Mouse (Mus musculus) midbrain, embryonic 13.5 days (tissue): ENCODE results near the gene Dst. TPM values are rescaled to one million over a fixed set of nuclear protein-coding genes. Genes with fewer than 3 reads are reported as not detected.

Source experiments
- ATAC-seq: fragments of 200-750 bp; cut with Nextera tagmentation; 2 replicates; pipeline ENCODE4 v1.8.0; 2017; ENCODE audit warnings: mild to moderate bottlenecking, moderate TSS enrichment, moderate library complexity
- H3K27ac ChIP-seq: fragments of 300-500 bp; sonication (generic); 2 replicates; pipeline ENCODE4 v1.5.1; 2015; ENCODE audit warnings: inconsistent platforms, mild to moderate bottlenecking, moderate library complexity
- H3K27me3 ChIP-seq: fragments of 300-500 bp; sonication (generic); 2 replicates; pipeline ENCODE4 v1.6.1; 2015; ENCODE audit warnings: mild to moderate bottlenecking, inconsistent platforms
- H3K36me3 ChIP-seq: fragments of 300-500 bp; sonication (generic); 2 replicates; pipeline ENCODE4 v1.6.1; 2015; ENCODE audit warnings: mild to moderate bottlenecking, inconsistent platforms
- H3K4me1 ChIP-seq: fragments of 300-500 bp; sonication (generic); replicated peaks from 2 replicates; pipeline ENCODE4 v1.6.1; 2015; ENCODE audit warnings: inconsistent platforms
- H3K4me2 ChIP-seq: fragments of 300-500 bp; sonication (generic); replicated peaks from 2 replicates; pipeline ENCODE4 v1.6.1; 2015; ENCODE audit warnings: moderate library complexity, mild to moderate bottlenecking, inconsistent platforms
- H3K4me3 ChIP-seq: fragments of 300-500 bp; sonication (generic); replicated peaks from 2 replicates; pipeline ENCODE4 v1.5.1; 2015; ENCODE audit warnings: mild to moderate bottlenecking, inconsistent platforms
- H3K9ac ChIP-seq: fragments of 300-500 bp; sonication (generic); replicated peaks from 2 replicates; pipeline ENCODE4 v1.6.1; 2015; ENCODE audit warnings: mild to moderate bottlenecking, inconsistent platforms
- H3K9me3 ChIP-seq: fragments of 300-500 bp; sonication (generic); 2 replicates; pipeline ENCODE4 v1.6.1; 2016; ENCODE audit warnings: mild to moderate bottlenecking, inconsistent platforms
- WGBS: fragments of 180-500 bp; shearing (Covaris S2); methylation state at CpG from one replicate; pipeline ENCODE4 v1.1.7; 2015; 5-methylcytosine and 5-hydroxymethylcytosine counted together
- polyA plus RNA-seq: library from polyadenylated mRNA; unstranded; fragments of >200 nt; fragmentation: Nextera tagmentation; extraction: Ambion mirVana; gene quantifications from 2 replicates; pipeline ENCODE4 v1.2.1, GENCODE M21; 2015

Dst gene
- polyA plus RNA-seq, 1 experiment from 2014 or later = 38.3 TPM

DNA sequence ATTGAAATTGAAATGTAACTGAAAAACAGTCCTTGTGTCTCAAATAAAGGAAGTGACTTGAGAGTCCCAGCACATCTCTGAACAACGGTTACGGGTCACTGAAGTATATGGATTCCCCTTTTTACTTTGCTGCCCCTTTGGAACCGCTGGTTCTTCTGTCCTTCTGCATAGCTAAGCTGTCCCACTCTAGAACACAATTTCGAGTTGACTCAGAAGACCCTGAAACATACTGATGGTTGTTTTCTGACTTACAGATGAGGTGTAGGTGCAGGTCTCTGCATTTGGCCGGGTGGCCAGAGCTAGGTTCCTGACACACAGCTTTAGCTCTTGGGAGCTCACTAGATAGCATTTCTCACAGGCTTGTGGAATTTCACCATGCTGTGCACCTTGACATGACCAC, 244.7 kb downstream of the Dst start:
- Histone ChIP-seq H3K9me3 (no peaks in the 10 kb centered on the region), H3K27me3 (no peaks in the 10 kb centered on the region), H3K4me3 (no peak overlapping the region), H3K4me2 (no peak overlapping the region), H3K4me1 (no peaks in the 10 kb centered on the region), H3K36me3 (peaks cover 3% of the 10 kb centered on the region; the same call in 1 of the 2 replicates), H3K27ac (no peak overlapping the region), H3K9ac (no peak overlapping the region)
- WGBS = 91% methylated on average over 5 of the region's 5 CpGs
- no peak for ATAC-seq

DNA sequence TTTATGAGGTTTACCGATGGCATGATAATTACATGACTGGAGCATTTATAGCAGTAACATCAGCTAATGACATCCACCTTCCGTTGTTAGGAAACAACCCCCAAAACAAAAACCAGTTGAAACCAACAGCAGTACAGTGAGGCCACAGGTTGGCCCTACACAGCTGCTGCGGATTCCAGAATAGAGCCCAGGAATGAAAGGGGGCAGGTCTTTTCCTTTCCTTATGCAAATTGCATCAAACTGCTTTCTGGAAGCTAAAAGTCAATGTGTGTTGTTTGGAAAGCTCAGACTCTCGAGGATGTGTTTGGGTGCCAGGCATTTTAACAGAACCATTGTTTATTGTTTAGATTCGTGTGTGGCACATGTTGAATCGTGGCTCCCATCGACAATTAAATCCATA, 248.0 kb downstream of the Dst start:
- H3K27ac ChIP-seq = no peak overlapping the region
- peaks cover 6% of the 10 kb centered on the region for H3K4me1 ChIP-seq
- H3K4me2 ChIP-seq = no peak overlapping the region
- WGBS = 79% methylated on average over 7 of the region's 7 CpGs
- no peaks in the 10 kb centered on the region for H3K9me3 ChIP-seq
- no peak overlapping the region for H3K4me3 ChIP-seq
- peaks cover 3% of the 10 kb centered on the region for H3K36me3 ChIP-seq
- H3K27me3 ChIP-seq = no peaks in the 10 kb centered on the region
- ATAC-seq = no peak
- no peak overlapping the region for H3K9ac ChIP-seq

DNA sequence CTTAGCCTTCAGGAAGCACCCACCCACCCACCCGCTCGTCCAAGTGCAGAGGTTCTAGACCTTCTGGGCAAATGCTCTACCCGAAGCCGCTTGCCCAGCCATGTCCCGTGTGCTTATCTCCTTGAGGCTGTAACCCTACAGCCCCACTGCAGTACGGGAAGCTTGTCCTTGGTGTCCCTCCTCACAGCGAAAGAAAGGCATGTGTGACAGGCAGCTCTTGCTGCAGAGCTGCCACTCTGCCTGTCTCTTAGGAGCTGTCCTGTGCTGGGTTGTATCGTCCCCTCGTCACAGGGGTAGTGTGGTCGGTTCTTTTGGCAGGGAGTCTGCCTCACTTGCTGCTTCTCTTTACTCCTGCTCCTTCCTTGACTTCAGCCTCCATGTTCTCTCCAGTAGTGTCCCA, 249.7 kb downstream of the Dst start:
- Histone ChIP-seq H3K9ac (no peak overlapping the region), H3K4me3 (no peak overlapping the region), H3K9me3 (no peaks in the 10 kb centered on the region), H3K27me3 (no peaks in the 10 kb centered on the region), H3K36me3 (peaks cover 4% of the 10 kb centered on the region), H3K4me2 (no peak overlapping the region), H3K4me1 (peaks cover 6% of the 10 kb centered on the region), H3K27ac (no peak overlapping the region)
- WGBS = 90% methylated on average over 10 of the region's 10 CpGs
- no peak for ATAC-seq

DNA sequence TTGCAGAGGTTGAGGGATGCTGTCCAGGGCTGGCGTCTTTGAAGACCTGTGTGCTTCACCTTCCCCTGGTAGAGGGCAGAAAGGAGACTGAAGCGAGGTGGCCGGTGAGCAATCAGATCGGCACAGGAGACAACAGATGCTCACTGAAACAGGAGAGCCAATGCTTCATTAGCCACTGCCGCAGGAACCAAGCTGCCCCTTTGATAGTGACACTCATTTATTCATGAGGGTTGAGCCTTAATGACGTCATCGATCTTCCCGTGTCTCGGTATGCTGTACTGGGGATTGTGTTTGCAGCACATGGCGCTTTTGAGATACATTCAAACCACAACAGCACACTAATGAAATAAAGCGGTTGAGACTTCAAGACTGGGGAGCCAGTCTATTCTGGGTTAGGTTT, 250.8 kb downstream of the Dst start:
- peak; percentile 66 for ATAC-seq
- Histone ChIP-seq H3K4me2 (no peak overlapping the region), H3K4me3 (no peak overlapping the region), H3K27ac (no peak overlapping the region), H3K4me1 (peaks cover 6% of the 10 kb centered on the region), H3K27me3 (no peaks in the 10 kb centered on the region), H3K9me3 (no peaks in the 10 kb centered on the region), H3K36me3 (peaks cover 8% of the 10 kb centered on the region), H3K9ac (no peak overlapping the region)
- WGBS = 58% methylated on average over 11 of the region's 11 CpGs

DNA sequence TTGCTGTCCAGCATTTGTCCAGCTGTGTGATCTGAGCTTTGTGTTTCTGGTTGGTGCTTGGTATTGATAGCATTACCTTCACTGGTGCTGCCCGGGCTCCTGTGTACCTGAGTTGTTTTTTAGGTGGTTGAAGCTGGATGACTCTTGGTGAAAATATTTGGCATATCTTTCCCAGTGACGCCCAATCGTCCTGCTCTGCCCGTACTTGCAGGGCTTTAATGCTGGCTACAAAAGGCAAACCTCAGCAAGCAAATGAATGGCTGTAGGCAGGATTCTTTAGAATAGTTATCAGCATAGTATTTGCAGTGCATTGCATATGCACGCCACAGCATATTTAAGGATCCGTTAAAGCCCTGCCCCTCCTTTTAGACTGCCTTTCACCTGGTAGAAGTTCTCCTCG, 251.9 kb downstream of the Dst start:
- no peaks in the 10 kb centered on the region for H3K9me3 ChIP-seq
- peaks cover 6% of the 10 kb centered on the region for H3K4me1 ChIP-seq
- peaks cover 17% of the 10 kb centered on the region for H3K36me3 ChIP-seq
- no peak overlapping the region for H3K9ac ChIP-seq
- H3K4me2 ChIP-seq = no peak overlapping the region
- H3K4me3 ChIP-seq = no peak overlapping the region
- ATAC-seq = no peak
- no peak overlapping the region for H3K27ac ChIP-seq
- H3K27me3 ChIP-seq = no peaks in the 10 kb centered on the region
- WGBS = 93% methylated on average over 7 of the region's 7 CpGs

DNA sequence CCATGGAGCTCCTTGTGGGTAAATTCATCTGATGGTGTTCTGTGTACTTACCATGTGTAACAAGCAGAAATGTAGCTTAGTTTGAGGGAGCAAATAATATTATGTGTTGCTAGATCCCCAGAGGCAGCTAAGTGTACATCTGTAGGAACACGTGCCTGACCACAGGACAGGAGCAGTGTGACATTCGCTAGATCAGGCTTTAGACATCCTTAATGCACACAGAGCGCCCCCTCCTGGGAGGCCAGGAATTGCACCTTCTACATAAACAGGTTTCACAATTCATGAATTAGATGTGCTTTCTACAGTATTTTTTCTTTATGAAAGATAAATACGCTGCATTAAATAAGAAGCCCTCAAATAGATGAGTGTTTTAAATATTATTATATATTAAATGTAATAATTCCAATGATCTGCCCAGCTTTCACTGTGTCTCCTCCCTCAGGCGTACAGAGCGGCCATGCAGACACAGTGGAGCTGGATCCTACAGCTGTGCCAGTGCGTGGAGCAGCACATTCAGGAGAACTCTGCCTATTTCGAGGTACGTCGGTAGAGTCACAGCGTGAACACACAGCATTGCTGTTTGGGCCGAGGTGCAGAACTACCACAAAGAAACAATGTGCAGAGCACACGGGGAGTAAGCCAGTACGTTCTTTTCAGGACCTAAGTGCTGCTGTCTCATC, 256.7 kb downstream of the Dst start:
- Histone ChIP-seq H3K36me3 (peaks cover 52% of the 10 kb centered on the region), H3K4me2 (no peak overlapping the region), H3K4me3 (no peak overlapping the region), H3K4me1 (no peaks in the 10 kb centered on the region), H3K27ac (no peak overlapping the region), H3K27me3 (no peaks in the 10 kb centered on the region), H3K9ac (no peak overlapping the region), H3K9me3 (no peaks in the 10 kb centered on the region)
- peak; percentile 78 for ATAC-seq
- WGBS = 69% methylated on average over 14 of the region's 14 CpGs

DNA sequence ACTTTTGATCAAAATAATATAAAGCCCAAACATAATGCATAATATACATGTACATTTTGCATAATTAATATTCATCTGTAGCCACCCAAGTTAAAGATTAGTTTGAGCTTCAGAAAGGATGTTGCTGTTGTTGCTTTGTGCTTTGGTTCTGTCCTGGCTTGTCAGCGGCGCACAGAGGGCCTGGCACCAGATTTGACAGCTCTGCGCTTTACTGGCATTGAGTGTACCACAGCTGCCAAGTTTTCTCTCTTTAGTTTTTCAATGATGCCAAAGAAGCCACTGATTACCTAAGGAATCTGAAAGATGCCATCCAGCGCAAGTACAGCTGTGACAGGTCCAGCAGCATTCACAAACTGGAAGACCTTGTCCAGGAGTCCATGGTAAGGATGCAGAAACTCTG, 257.9 kb downstream of the Dst start:
- Histone ChIP-seq H3K27me3 (no peaks in the 10 kb centered on the region), H3K27ac (no peak overlapping the region), H3K9me3 (no peaks in the 10 kb centered on the region), H3K9ac (no peak overlapping the region), H3K4me3 (no peak overlapping the region), H3K36me3 (peaks cover 60% of the 10 kb centered on the region), H3K4me1 (no peaks in the 10 kb centered on the region), H3K4me2 (no peak overlapping the region)
- WGBS = 95% methylated on average over 4 of the region's 4 CpGs
- ATAC-seq = no peak

DNA sequence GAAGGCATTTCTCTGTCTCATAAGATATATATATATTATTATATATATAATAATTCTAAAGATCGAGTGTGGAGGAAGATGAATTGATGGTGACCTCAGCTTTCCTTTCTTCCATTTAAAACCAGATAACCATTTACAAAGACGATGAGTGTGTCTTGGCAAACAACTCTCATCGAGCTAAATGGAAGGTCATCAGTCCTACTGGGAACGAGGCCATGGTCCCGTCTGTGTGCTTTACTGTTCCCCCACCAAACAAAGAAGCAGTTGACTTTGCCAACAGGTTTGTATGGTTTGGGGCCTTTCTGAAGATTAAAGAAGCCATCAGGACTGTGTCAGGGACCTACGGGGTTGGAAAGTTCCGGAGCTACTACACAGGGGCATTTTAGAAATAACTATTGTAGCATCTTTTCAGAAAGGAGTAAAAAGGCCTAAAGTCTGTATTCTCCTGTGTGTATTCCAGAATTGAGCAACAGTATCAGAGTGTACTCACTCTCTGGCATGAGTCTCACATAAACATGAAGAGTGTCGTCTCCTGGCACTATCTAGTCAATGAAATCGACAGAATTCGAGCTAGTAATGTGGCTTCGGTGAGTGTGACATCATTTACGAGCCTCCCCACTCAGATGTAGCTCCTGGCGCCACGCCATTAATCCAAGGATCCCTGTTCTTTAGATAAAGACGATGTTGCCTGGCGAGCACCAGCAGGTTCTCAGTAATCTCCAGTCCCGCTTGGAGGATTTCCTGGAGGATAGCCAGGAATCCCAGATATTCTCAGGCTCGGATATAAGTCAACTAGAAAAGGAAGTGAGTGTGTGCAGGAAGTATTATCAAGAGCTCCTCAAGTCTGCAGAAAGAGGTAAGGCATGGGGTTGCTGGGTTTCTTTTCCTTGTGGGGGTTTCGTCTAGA, 259.4 kb downstream of the Dst start:
- WGBS = 80% methylated on average over 19 of the region's 19 CpGs
- Histone ChIP-seq H3K36me3 (peaks cover 74% of the 10 kb centered on the region), H3K4me3 (no peak overlapping the region), H3K9me3 (no peaks in the 10 kb centered on the region), H3K4me2 (no peak overlapping the region), H3K9ac (no peak overlapping the region), H3K4me1 (no peaks in the 10 kb centered on the region), H3K27me3 (no peaks in the 10 kb centered on the region), H3K27ac (no peak overlapping the region)
- 0 out of 2 replicates have a peak, but pooled peaks have one; percentile 9 for ATAC-seq

DNA sequence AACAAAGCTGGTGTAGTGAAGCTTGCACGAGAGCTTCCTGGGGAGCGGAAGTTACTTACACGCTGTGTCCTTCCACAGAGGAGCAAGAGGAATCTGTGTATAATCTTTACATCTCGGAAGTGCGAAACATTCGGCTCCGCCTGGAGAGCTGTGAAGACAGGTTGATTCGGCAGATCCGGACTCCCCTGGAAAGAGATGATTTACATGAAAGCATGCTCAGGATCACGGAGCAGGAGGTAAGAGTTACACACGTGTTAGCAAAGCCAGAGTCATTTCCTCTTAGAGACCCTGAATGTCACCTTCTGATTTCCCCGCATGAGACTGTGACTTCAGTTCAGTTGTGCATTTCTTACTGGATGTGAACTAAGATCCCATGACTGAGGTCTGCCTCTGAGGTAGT, 261.1 kb downstream of the Dst start:
- no peak for ATAC-seq
- 93% methylated on average over 12 of the region's 12 CpGs for whole genome bisulfite sequencing
- H3K4me1 ChIP-seq = no peaks in the 10 kb centered on the region
- H3K4me3 ChIP-seq = no peak overlapping the region
- H3K27ac ChIP-seq = no peak overlapping the region
- H3K9ac ChIP-seq = no peak overlapping the region
- H3K27me3 ChIP-seq = no peaks in the 10 kb centered on the region
- H3K4me2 ChIP-seq = no peak overlapping the region
- H3K9me3 ChIP-seq = no peaks in the 10 kb centered on the region
- H3K36me3 ChIP-seq = peaks cover 83% of the 10 kb centered on the region

DNA sequence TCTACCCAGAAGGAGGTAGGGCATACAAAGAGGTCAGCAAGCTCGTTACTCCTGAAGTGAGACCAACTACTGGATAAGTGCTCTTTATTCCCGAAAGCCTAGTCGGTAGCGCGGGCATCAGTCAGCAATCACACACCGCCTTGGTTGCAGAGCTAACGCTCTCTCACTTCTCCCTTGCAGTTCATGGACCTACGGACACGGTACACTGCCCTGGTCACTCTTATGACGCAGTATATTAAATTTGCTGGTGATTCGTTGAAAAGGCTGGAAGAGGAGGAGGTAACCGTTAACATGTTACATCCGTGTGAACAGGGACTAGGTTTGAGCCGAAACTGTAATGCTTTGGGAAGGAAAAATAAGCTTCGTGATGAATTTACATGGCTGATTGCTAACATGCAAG, 266.5 kb downstream of the Dst start:
- H3K27me3 ChIP-seq = no peaks in the 10 kb centered on the region
- no peak overlapping the region for H3K9ac ChIP-seq
- no peak for ATAC-seq
- no peak overlapping the region for H3K27ac ChIP-seq
- WGBS = 94% methylated on average over 15 of the region's 15 CpGs
- no peak overlapping the region for H3K4me2 ChIP-seq
- H3K4me3 ChIP-seq = no peak overlapping the region
- peaks cover 87% of the 10 kb centered on the region for H3K36me3 ChIP-seq
- no peaks in the 10 kb centered on the region for H3K4me1 ChIP-seq
- no peaks in the 10 kb centered on the region for H3K9me3 ChIP-seq

DNA sequence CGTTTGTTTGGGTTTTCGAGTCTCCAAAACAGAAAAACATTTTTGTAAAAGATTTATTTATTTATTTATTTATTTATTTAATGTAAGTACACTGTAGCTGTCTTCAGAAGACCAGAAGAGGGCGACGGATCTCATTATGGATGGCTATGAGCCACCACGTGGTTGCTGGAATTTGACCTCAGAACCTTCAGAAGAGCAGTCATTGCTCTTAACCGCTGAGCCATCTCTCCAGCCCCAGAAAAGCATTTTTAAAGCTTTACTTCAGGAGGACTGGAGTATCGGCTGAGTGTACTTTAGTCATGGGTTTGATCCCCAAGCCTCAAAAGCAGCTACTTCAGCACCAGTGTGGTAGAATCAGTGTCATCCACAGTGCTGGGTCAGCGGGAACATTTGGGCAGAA, 266.9 kb downstream of the Dst start:
- Histone ChIP-seq H3K4me1 (no peaks in the 10 kb centered on the region), H3K36me3 (peaks cover 87% of the 10 kb centered on the region), H3K9ac (no peak overlapping the region), H3K9me3 (no peaks in the 10 kb centered on the region), H3K27me3 (no peaks in the 10 kb centered on the region), H3K27ac (no peak overlapping the region), H3K4me3 (no peak overlapping the region), H3K4me2 (no peak overlapping the region)
- no peak for ATAC-seq
- 89% methylated on average over 8 of the region's 8 CpGs for WGBS

DNA sequence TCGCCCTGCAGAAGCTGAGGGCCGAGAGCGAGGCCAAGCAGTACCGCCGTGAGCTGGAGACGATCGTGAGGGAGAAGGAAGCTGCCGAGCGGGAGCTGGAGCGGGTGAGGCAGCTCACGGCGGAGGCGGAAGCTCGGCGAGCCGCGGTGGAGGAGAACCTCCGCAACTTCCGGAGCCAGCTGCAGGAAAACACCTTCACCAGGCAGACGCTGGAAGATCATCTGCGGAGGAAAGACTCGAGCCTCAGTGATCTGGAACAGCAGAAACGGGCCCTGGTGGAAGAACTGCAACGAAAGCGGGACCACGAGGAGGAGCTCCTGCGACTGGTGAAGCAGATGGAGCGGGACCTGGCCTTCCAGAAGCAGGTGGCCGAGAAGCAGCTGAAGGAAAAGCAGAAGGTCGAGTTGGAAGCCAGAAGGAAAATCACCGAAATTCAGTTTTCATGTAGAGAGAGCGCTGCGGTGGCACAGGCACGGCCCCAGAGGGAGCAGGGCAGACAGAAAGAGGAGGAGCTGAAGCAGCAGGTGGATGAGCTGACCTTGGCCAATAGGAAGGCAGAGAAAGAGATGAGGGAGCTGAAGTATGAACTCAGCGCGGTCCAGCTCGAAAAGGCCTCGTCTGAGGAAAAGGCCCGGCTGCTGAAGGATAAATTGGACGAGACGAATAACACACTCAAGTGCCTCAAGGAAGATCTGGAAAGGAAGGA, 270.1 kb downstream of the Dst start:
- H3K9me3 ChIP-seq = no peaks in the 10 kb centered on the region
- 89% methylated on average over 41 of the region's 41 CpGs for whole genome bisulfite sequencing
- no peak overlapping the region for H3K27ac ChIP-seq
- H3K36me3 ChIP-seq = peaks cover 74% of the 10 kb centered on the region
- peaks cover 16% of the 10 kb centered on the region for H3K4me1 ChIP-seq
- ATAC-seq = no peak
- H3K27me3 ChIP-seq = no peaks in the 10 kb centered on the region
- no peak overlapping the region for H3K4me3 ChIP-seq
- H3K9ac ChIP-seq = no peak overlapping the region
- H3K4me2 ChIP-seq = no peak overlapping the region
